Mouse (Mus musculus) lung, adult 2 months (tissue): ENCODE data around the gene Mcat.

Experiments
- CTCF ChIP-seq: fragments of 200-500 bp; IDR thresholded peaks from 2 replicates; pipeline ENCODE4 v1.5.1; 2011; ENCODE audit warnings: mild to moderate bottlenecking, low read length, control low read depth; ENCODE audit not compliant: insufficient read depth
- POLR2A ChIP-seq: fragments of 200-500 bp; IDR thresholded peaks from 2 replicates; pipeline ENCODE4 v1.6.1; 2011; ENCODE audit warnings: low read depth, mild to moderate bottlenecking, control low read depth, low read length, borderline replicate concordance; ENCODE audit errors: extremely low read depth

GRCm38 (mm10) chr15:83567728-83568127 is 4.1 kb upstream of the Mcat start:
- no peak for TF ChIP-seq POLR2A
- no peak for TF ChIP-seq CTCF
